Mouse (Mus musculus): ENCODE data around the gene B430306N03Rik. TPM values are rescaled to one million over a fixed set of nuclear protein-coding genes. Genes with fewer than 3 reads are reported as not detected.

The B430306N03Rik gene
- polyA plus RNA-seq, 1 experiment = 4.3 TPM

DNA sequence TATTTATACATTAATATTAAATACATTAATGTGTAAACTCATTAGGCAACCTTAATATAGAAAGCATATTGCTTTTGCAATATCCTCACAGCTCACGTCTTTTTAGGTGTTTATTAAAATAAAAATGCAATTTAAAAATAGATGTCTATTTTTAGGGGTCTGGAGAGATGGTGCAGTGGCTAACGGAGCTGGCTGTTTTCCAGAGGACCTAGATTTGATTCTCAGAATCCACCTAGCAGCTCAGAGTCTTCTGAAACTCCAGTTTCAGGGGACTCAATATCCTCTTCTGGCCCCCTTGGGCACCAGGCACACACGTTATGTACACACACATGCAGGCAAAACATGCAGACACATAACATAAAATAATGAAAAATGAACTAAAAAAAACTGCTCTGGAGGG is 46.4 kb downstream of the B430306N03Rik start:
- TF ChIP-seq POLR2A (IDR thresholded peaks at IDR 0.05; ENCODE audit: control insufficient read depth, extremely low read depth, insufficient read depth, low read length, poor library complexity) (no peak), CTCF (IDR thresholded peaks at IDR 0.05; ENCODE audit: borderline replicate concordance, control insufficient read depth, extremely low read depth, insufficient read depth, low read length, poor library complexity) (no peak)
- Histone ChIP-seq H3K4me1 (replicated peaks; ENCODE audit: control insufficient read depth, insufficient read depth, low read length) (no peaks in the 10 kb centered on the region), H3K27ac (ENCODE audit: control insufficient read depth, insufficient read depth, low read length) (no peak overlapping the region), H3K4me3 (ENCODE audit: control insufficient read depth, insufficient read depth, low read length) (no peak overlapping the region), H3K27me3 (ENCODE audit: control insufficient read depth, insufficient read depth, low read length) (no peaks in the 10 kb centered on the region), H3K36me3 (ENCODE audit: control insufficient read depth, insufficient read depth, low read length) (no peaks in the 10 kb centered on the region)
- no peak for DNase-seq
- 85% methylated on average over 3 of the region's 3 CpGs for whole genome bisulfite sequencing

DNA sequence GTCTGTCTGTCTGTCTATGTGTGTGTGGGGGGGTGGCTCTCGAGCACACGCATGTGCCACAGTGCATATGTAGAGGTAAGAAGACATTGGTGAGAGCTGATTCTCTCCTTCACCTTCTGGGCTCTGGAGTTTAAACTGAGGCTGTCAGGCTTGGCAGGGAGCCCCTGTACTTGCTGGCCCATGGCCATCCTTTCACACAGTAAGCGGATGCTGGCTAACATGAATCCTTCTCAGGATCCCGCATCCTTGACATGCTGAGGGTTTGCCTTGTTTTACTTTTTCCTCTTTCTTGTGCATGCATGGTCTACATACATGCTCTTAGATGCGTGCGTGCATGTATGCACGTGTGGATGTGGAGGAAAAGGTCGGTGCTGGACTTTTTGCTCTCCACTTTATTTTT is 47.0 kb downstream of the B430306N03Rik start:
- Histone ChIP-seq H3K4me1 (replicated peaks; ENCODE audit: control insufficient read depth, insufficient read depth, low read length) (no peaks in the 10 kb centered on the region), H3K36me3 (ENCODE audit: control insufficient read depth, insufficient read depth, low read length) (no peaks in the 10 kb centered on the region), H3K4me3 (ENCODE audit: control insufficient read depth, insufficient read depth, low read length) (no peak overlapping the region), H3K27me3 (ENCODE audit: control insufficient read depth, insufficient read depth, low read length) (no peaks in the 10 kb centered on the region), H3K27ac (ENCODE audit: control insufficient read depth, insufficient read depth, low read length) (no peak overlapping the region)
- no peak for DNase-seq
- no peak for TF ChIP-seq CTCF (IDR thresholded peaks at IDR 0.05; ENCODE audit: borderline replicate concordance, control insufficient read depth, extremely low read depth, insufficient read depth, low read length, poor library complexity)
- TF ChIP-seq POLR2A (IDR thresholded peaks at IDR 0.05; ENCODE audit: control insufficient read depth, extremely low read depth, insufficient read depth, low read length, poor library complexity) = no peak
- WGBS = 93% methylated on average over 8 of the region's 8 CpGs

DNA sequence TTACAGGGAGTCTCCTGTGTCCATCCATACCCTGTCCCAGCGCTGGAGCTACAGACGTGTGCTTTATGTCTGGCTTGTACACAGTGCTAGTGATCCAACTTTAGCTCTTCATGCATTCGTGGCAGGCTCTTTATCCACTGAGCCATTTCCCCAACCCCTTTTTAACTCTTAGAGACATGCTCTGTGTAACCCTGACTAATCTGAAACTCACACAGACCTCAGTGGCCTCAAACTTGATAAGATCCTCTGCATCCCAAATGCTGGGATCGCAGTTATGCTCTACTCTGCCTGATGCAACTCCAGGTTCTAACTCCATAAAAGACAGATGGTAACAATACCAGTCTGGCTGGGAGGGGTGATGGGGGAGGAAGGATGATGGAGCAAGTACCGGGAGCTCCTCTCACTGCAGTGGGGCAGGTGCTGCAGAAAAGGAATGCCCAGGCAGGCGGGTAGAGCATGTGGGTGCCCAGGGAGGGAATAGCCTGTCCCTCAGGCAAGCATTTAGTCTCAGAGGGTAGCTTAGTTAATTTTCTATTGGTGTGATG is 47.6 kb downstream of the B430306N03Rik start:
- 90% methylated on average over 6 of the region's 6 CpGs for WGBS
- Histone ChIP-seq H3K27ac (ENCODE audit: control insufficient read depth, insufficient read depth, low read length) (no peak overlapping the region), H3K27me3 (ENCODE audit: control insufficient read depth, insufficient read depth, low read length) (no peaks in the 10 kb centered on the region), H3K4me3 (ENCODE audit: control insufficient read depth, insufficient read depth, low read length) (no peak overlapping the region), H3K4me1 (replicated peaks; ENCODE audit: control insufficient read depth, insufficient read depth, low read length) (no peaks in the 10 kb centered on the region), H3K36me3 (ENCODE audit: control insufficient read depth, insufficient read depth, low read length) (no peaks in the 10 kb centered on the region)
- TF ChIP-seq POLR2A (IDR thresholded peaks at IDR 0.05; ENCODE audit: control insufficient read depth, extremely low read depth, insufficient read depth, low read length, poor library complexity) (no peak), CTCF (IDR thresholded peaks at IDR 0.05; ENCODE audit: borderline replicate concordance, control insufficient read depth, extremely low read depth, insufficient read depth, low read length, poor library complexity) (no peak)
- DNase-seq = no peak

DNA sequence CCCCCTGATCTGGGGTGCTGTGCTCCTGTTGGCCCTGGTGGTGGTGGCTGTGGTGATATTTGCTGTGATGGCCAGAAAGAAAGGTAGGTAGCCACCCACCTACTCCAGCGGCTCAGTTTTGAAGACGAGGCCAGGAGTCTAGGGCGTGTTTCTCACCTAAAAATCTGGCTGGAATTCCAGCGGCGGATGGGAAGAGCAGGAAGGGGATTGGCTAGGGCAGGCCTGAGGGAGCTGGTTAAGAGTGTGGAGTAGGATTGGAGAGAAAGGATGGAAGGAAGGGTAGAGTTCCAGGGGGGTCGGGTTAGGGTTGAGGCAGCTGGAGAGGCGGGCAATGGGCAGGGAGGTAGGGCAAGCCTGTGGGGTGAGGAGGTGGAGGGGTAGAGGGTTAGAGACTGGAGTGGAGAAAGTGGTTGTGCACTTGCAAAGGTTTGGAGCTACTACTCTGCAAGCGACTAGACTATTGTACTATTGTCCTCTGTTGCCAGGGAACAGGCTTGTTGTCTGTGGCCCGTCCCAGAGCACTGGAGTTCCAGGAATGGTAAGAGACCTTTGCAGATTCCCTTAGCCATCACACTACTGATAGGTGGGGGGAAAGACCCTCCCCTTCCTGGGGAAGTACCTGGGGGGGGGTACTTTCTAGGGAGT is 49.7 kb downstream of the B430306N03Rik start:
- DNase-seq = no peak
- Histone ChIP-seq H3K36me3 (ENCODE audit: control insufficient read depth, insufficient read depth, low read length) (no peaks in the 10 kb centered on the region), H3K27ac (ENCODE audit: control insufficient read depth, insufficient read depth, low read length) (no peak overlapping the region), H3K4me1 (replicated peaks; ENCODE audit: control insufficient read depth, insufficient read depth, low read length) (no peaks in the 10 kb centered on the region), H3K4me3 (ENCODE audit: control insufficient read depth, insufficient read depth, low read length) (no peak overlapping the region), H3K27me3 (ENCODE audit: control insufficient read depth, insufficient read depth, low read length) (no peaks in the 10 kb centered on the region)
- WGBS = 94% methylated on average over 9 of the region's 9 CpGs
- TF ChIP-seq CTCF (IDR thresholded peaks at IDR 0.05; ENCODE audit: borderline replicate concordance, control insufficient read depth, extremely low read depth, insufficient read depth, low read length, poor library complexity) (no peak), POLR2A (IDR thresholded peaks at IDR 0.05; ENCODE audit: control insufficient read depth, extremely low read depth, insufficient read depth, low read length, poor library complexity) (no peak)

DNA sequence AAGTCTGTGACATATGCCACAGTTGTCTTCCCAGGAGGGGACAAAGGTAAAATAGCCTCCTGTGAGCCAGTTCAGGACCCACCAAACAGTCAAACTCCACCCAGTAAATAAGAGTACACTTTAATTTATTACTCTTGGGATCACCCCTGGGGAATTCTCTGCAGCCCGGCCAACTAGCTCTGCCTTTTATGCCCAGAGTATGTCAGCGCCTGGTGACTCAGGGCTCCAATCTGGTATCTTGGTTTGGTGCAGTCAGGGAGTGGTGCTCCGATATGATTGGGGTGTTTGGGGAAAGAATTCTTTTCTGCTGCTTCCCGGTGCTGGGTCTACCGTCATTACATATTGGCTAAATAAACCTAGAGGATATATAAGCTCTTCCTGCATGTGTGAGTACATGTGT is 50.9 kb downstream of the B430306N03Rik start:
- H3K4me1 ChIP-seq (replicated peaks; ENCODE audit: control insufficient read depth, insufficient read depth, low read length) = no peaks in the 10 kb centered on the region
- no peak for DNase-seq
- no peak overlapping the region for H3K4me3 ChIP-seq (ENCODE audit: control insufficient read depth, insufficient read depth, low read length)
- no peak overlapping the region for H3K27ac ChIP-seq (ENCODE audit: control insufficient read depth, insufficient read depth, low read length)
- 96% methylated on average over 5 of the region's 5 CpGs for WGBS
- TF ChIP-seq POLR2A (IDR thresholded peaks at IDR 0.05; ENCODE audit: control insufficient read depth, extremely low read depth, insufficient read depth, low read length, poor library complexity) (no peak), CTCF (IDR thresholded peaks at IDR 0.05; ENCODE audit: borderline replicate concordance, control insufficient read depth, extremely low read depth, insufficient read depth, low read length, poor library complexity) (no peak)
- H3K27me3 ChIP-seq (ENCODE audit: control insufficient read depth, insufficient read depth, low read length) = no peaks in the 10 kb centered on the region
- H3K36me3 ChIP-seq (ENCODE audit: control insufficient read depth, insufficient read depth, low read length) = no peaks in the 10 kb centered on the region

DNA sequence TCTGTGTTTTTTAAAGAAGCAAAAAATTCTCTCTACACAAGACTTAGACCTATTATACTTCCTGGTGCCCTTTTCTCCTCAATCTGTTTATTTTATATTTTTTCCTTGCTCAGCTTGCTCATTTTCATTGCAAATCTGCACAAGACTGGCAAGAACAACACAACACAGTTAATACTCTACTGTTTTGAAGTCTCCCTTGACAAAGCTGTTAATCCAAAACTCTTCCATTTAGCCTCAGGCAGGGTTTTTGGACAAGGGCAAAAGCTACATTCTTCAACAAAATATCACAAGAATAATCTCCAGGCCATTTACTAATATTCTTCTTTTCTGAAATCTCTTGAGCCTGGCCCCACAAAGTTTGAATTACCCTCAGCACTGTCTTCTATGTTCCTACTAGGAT is 55.7 kb downstream of the B430306N03Rik start:
- H3K36me3 ChIP-seq (ENCODE audit: control insufficient read depth, insufficient read depth, low read length) = no peaks in the 10 kb centered on the region
- TF ChIP-seq POLR2A (IDR thresholded peaks at IDR 0.05; ENCODE audit: control insufficient read depth, extremely low read depth, insufficient read depth, low read length, poor library complexity) = no peak
- TF ChIP-seq CTCF (IDR thresholded peaks at IDR 0.05; ENCODE audit: borderline replicate concordance, control insufficient read depth, extremely low read depth, insufficient read depth, low read length, poor library complexity) = no peak
- H3K4me3 ChIP-seq (ENCODE audit: control insufficient read depth, insufficient read depth, low read length) = no peak overlapping the region
- no peaks in the 10 kb centered on the region for H3K4me1 ChIP-seq (replicated peaks; ENCODE audit: control insufficient read depth, insufficient read depth, low read length)
- DNase-seq = no peak
- H3K27ac ChIP-seq (ENCODE audit: control insufficient read depth, insufficient read depth, low read length) = no peak overlapping the region
- H3K27me3 ChIP-seq (ENCODE audit: control insufficient read depth, insufficient read depth, low read length) = no peaks in the 10 kb centered on the region

Measured in thymus, adult 2 months (tissue).